ENCODE assay signal across 10 mouse cellular contexts in the genomic region with DNA sequence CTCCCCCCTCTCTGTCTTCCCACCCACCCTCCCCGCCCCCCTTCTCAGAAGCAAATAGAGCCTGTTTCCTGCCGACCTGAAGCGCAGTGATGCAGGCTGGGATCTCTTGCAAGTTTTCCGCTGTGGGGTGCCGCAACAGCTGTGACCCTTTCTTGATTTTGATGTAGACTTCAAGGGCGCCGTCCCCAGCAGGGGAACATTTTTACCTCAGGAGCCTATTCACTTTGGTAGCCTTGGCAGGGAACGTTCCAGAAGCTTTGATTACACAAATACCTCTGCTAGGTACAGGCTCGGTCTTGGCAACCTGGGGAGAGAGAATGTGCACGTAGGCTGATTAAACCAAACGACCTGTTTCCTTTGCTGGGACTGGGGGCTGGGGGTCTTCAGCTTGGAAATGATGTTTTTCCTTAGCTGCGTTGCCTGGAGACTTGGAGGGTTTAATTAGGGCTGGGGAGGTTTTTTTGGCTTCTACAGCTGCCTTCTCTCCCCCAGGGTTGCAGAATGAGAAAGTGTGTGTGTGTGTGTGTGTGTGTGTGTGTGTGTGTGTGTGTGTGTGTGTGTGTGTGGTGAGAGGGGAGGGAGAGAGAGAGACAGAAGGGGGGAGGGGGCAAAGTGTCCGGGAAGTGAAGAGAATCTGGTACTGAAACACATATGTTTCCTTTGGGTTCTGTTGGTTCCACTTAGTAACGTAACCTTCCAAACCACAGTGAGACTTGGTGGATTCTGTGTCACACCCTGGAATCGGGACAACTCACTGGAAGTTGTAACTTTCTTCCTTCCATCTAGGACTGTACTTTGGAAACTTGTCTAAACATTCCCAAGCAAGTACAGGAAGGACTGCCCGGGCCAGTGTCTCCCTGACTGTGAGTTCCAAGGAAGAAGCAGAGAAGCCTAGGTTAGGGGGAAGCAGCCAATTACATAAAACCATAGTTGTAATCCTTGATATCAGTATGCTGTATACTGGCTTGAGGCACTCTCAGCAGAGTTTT.
DNase-seq lines count a peak whose midpoint lies in the region; ATAC-seq lines count a peak whose summit lies in the region.
"Had no signal": no experiment of that assay in that cellular context is flagged by ENCODE, and none has a peak within 500 bp of the region (broad histone marks: within the 10 kb centered on the region; RNA-seq: fewer than 3 reads in every experiment).

No protein-coding gene starts in this region.

- H3K9me3 ChIP-seq in forebrain, embryonic 15.5 days: no peaks in the 10 kb centered on the region
- H3K9me3 ChIP-seq: liver, embryonic 15.5 days had no signal

- peak; percentile 80 for ATAC-seq in forebrain, embryonic 15.5 days (replicated peaks)
- no peak for ATAC-seq in megakaryocyte-erythroid progenitor cell, adult 5-6 weeks (replicated peaks; ENCODE audit: low FRiP score, low TSS enrichment, poor library complexity, severe bottlenecking)
- ATAC-seq: Patski had no signal

- DNase-seq in urinary bladder, postnatal 14 days (ENCODE audit: low spot score): peak; percentile 11
- no peak for DNase-seq in urinary bladder, postnatal 10 days (ENCODE audit: low spot score)
- DNase-seq in heart, postnatal 4 days: peak; percentile 24
- DNase-seq in kidney, postnatal 36 days: peak; percentile 14 to 29
- DNase-seq in lung, postnatal 10 days: peak; percentile 50
- peak; percentile 43 for DNase-seq in right cerebral cortex, postnatal 4 days

- 7% methylated on average over 13 of the region's 16 CpGs for WGBS in forebrain, embryonic 15.5 days

- H3K4me2 ChIP-seq in forebrain, embryonic 15.5 days (replicated peaks): peak overlapping the region; percentile 48
- H3K4me2 ChIP-seq: liver, embryonic 15.5 days had no signal

- peaks cover 20% of the 10 kb centered on the region for H3K4me1 ChIP-seq in forebrain, embryonic 15.5 days

- peak overlapping the region; percentile 31 for H3K4me3 ChIP-seq in forebrain, embryonic 15.5 days
- H3K4me3 ChIP-seq: liver, embryonic 15.5 days had no signal

- H3K27me3 ChIP-seq in forebrain, embryonic 15.5 days: no peaks in the 10 kb centered on the region
- H3K27me3 ChIP-seq: Patski had no signal

- peak overlapping the region; percentile 25 for H3K27ac ChIP-seq in forebrain, embryonic 15.5 days (replicated peaks)
- H3K27ac ChIP-seq: liver, embryonic 15.5 days had no signal

- no peak overlapping the region for H3K9ac ChIP-seq in forebrain, embryonic 15.5 days (replicated peaks)
- H3K9ac ChIP-seq: liver, embryonic 15.5 days had no signal

- H3K36me3 ChIP-seq in forebrain, embryonic 15.5 days: no peaks in the 10 kb centered on the region
- H3K36me3 ChIP-seq: liver, embryonic 15.5 days had no signal
